Mouse (Mus musculus): ENCODE measurements at regions not wholly inside any gene's neighbourhood (a gene's known extent, or its start where the extent isn't known, plus 50 kb on each side); places are given as distances from the start of the nearest gene placed in this dataset.
A peak's percentile ranks its signal among the peaks of the same experiment; 100 is the strongest.

GRCm38 (mm10) chr2:75476350-75476749, 182.7 kb upstream of the Hnrnpa3 start:
- DNase-seq (ENCODE audit: low spot score in 2 of 2): no peak

GRCm38 (mm10) chr2:75477076-75477475, 182.0 kb upstream of the Hnrnpa3 start:
- DNase-seq (ENCODE audit: low spot score in 2 of 2): peak in 1 of 2 experiments; percentile 5

GRCm38 (mm10) chr2:75479546-75479945, 179.5 kb upstream of the Hnrnpa3 start:
- no peak for DNase-seq (ENCODE audit: low spot score in 2 of 2)

- DNase-seq (ENCODE audit: low spot score in 2 of 2): no peak
These were observed 177.2 kb upstream of the Hnrnpa3 start for GRCm38 (mm10) chr2:75481863-75482262.

GRCm38 (mm10) chr2:75482484-75482883, 176.6 kb upstream of the Hnrnpa3 start:
- no peak for DNase-seq (ENCODE audit: low spot score in 2 of 2)

GRCm38 (mm10) chr2:75484951-75485350, 174.1 kb upstream of the Hnrnpa3 start:
- no peak for DNase-seq (ENCODE audit: low spot score in 2 of 2)

- DNase-seq (ENCODE audit: low spot score in 2 of 2): no peak
These were observed 167.9 kb upstream of the Hnrnpa3 start for GRCm38 (mm10) chr2:75491150-75491549.

- DNase-seq (ENCODE audit: low spot score in 2 of 2): no peak
These were observed 167.1 kb upstream of the Hnrnpa3 start for GRCm38 (mm10) chr2:75491789-75492500.

- no peak for DNase-seq (ENCODE audit: low spot score in 2 of 2)
These were observed 166.6 kb upstream of the Hnrnpa3 start for GRCm38 (mm10) chr2:75492501-75492898.

- no peak for DNase-seq (ENCODE audit: low spot score in 2 of 2)
These were observed 162.3 kb upstream of the Hnrnpa3 start for GRCm38 (mm10) chr2:75496606-75497240.

- DNase-seq (ENCODE audit: low spot score in 2 of 2): no peak
These were observed 148.8 kb upstream of the Hnrnpa3 start for GRCm38 (mm10) chr2:75510223-75510622.

GRCm38 (mm10) chr2:75512422-75513170, 146.5 kb upstream of the Hnrnpa3 start:
- no peak for DNase-seq (ENCODE audit: low spot score in 2 of 2)

GRCm38 (mm10) chr2:75514171-75514570, 144.9 kb upstream of the Hnrnpa3 start:
- no peak for DNase-seq (ENCODE audit: low spot score in 2 of 2)

- no peak for DNase-seq (ENCODE audit: low spot score in 2 of 2)
These were observed 142.8 kb upstream of the Hnrnpa3 start for GRCm38 (mm10) chr2:75516223-75516622.

- no peak for DNase-seq (ENCODE audit: low spot score in 2 of 2)
These were observed 142.0 kb upstream of the Hnrnpa3 start for GRCm38 (mm10) chr2:75517096-75517495.

GRCm38 (mm10) chr2:75518607-75519006, 140.5 kb upstream of the Hnrnpa3 start:
- no peak for DNase-seq (ENCODE audit: low spot score in 2 of 2)

GRCm38 (mm10) chr2:75525562-75525961, 133.5 kb upstream of the Hnrnpa3 start:
- no peak for DNase-seq (ENCODE audit: low spot score in 2 of 2)

- no peak for DNase-seq (ENCODE audit: low spot score in 2 of 2)
These were observed 130.4 kb upstream of the Hnrnpa3 start for GRCm38 (mm10) chr2:75528706-75529105.

- DNase-seq (ENCODE audit: low spot score in 2 of 2): no peak
These were observed 120.9 kb upstream of the Hnrnpa3 start for GRCm38 (mm10) chr2:75538114-75538513.

GRCm38 (mm10) chr2:75539726-75540125, 119.3 kb upstream of the Hnrnpa3 start:
- no peak for DNase-seq (ENCODE audit: low spot score in 2 of 2)

- DNase-seq (ENCODE audit: low spot score in 2 of 2): no peak
These were observed 116.7 kb upstream of the Hnrnpa3 start for GRCm38 (mm10) chr2:75542331-75542730.

- DNase-seq (ENCODE audit: low spot score in 2 of 2): no peak
These were observed 116.3 kb upstream of the Hnrnpa3 start for GRCm38 (mm10) chr2:75542781-75543180.

Measured in left cerebral cortex, adult 18-20 months (tissue).